Comparison of ENCODE assay signal across 28 mouse cellular contexts in genomic region chr2:38717436-38717835, GRCm38 (mm10). TPM values are rescaled to one million over a fixed set of nuclear protein-coding genes. Genes with fewer than 3 reads are reported as not detected.
DNase-seq lines count a peak whose midpoint lies in the region; ATAC-seq and TF ChIP-seq lines count a peak whose summit lies in the region.
"Had no signal": no experiment of that assay in that cellular context is flagged by ENCODE, and none has a peak within 500 bp of the region (broad histone marks: within the 10 kb centered on the region; RNA-seq: fewer than 3 reads in every experiment).

No protein-coding gene starts in this region.

- no peak for TF ChIP-seq RAD21 in MEL (IDR thresholded peaks at IDR 0.05; ENCODE audit: low read depth, low read length)

- WGBS in liver, embryonic 14.5 days (ENCODE audit: insufficient replicate concordance): 45% methylated on average over 2 of the region's 2 CpGs
- 60% methylated on average over 2 of the region's 2 CpGs for WGBS in liver, embryonic 12.5 days (ENCODE audit: insufficient replicate concordance)
- WGBS in liver, postnatal 0 days (ENCODE audit: insufficient replicate concordance): 37% methylated on average over 2 of the region's 2 CpGs
- WGBS in midbrain, embryonic 13.5 days: 93% methylated on average over 2 of the region's 2 CpGs

- DNase-seq in liver, embryonic 14.5 days (ENCODE audit: low read depth in 3 of 3, low spot score in 3 of 3): no peak
- DNase-seq in MEL (ENCODE audit: low read depth, low spot score): peak; percentile 55
- DNase-seq in liver, postnatal 0 days: peak; percentile 56
- DNase-seq in layer of hippocampus, postnatal 25 days (ENCODE audit: extremely low spot score in 1 of 2, low spot score in 1 of 2): no peak
- no peak for DNase-seq in urinary bladder, postnatal 14 days (ENCODE audit: low spot score)
- DNase-seq: cerebellum, adult 9-10 months; gastrocnemius, postnatal 10 days; heart, postnatal 4 days; kidney, adult 8-10 months; kidney, postnatal 10 days; layer of hippocampus, postnatal 36 days; lung, adult 18-20 months; lung, postnatal 10 days; thymus, adult 2 months; thymus, postnatal 4 days had no signal

- peak; percentile 27; the same call in 1 of the 2 replicates for ATAC-seq in liver, embryonic 14.5 days (ENCODE audit: insufficient read depth)
- no peak for ATAC-seq in liver, embryonic 12.5 days
- peak; percentile 93 for ATAC-seq in liver, postnatal 0 days
- ATAC-seq in midbrain, embryonic 13.5 days: no peak
- ATAC-seq: forebrain, embryonic 15.5 days; hindbrain, embryonic 16.5 days; intestine, embryonic 15.5 days had no signal

- H3K4me2 ChIP-seq in liver, embryonic 14.5 days (ENCODE audit: low read depth): no peak overlapping the region
- H3K4me2 ChIP-seq in liver, embryonic 12.5 days: no peak overlapping the region
- no peak overlapping the region for H3K4me2 ChIP-seq in liver, postnatal 0 days (ENCODE audit: low read depth, low read length)
- no peak overlapping the region for H3K4me2 ChIP-seq in midbrain, embryonic 13.5 days (replicated peaks)
- H3K4me2 ChIP-seq: forebrain, embryonic 15.5 days; intestine, embryonic 15.5 days; midbrain, embryonic 11.5 days; stomach, embryonic 15.5 days had no signal

- H3K27ac ChIP-seq in liver, embryonic 14.5 days: no peak overlapping the region
- no peak overlapping the region for H3K27ac ChIP-seq in liver, embryonic 12.5 days
- H3K27ac ChIP-seq in MEL (ENCODE audit: control insufficient read depth, low read depth, low read length): no peak overlapping the region
- no peak overlapping the region for H3K27ac ChIP-seq in liver, postnatal 0 days (ENCODE audit: low read depth)
- H3K27ac ChIP-seq in midbrain, embryonic 13.5 days: no peak overlapping the region
- H3K27ac ChIP-seq: forebrain, embryonic 15.5 days; heart, embryonic 10.5 days; intestine, embryonic 15.5 days; stomach, embryonic 15.5 days had no signal

- no peak overlapping the region for H3K9ac ChIP-seq in liver, embryonic 14.5 days (replicated peaks)
- H3K9ac ChIP-seq in liver, embryonic 12.5 days: no peak overlapping the region
- no peak overlapping the region for H3K9ac ChIP-seq in MEL (ENCODE audit: control insufficient read depth, low read depth, low read length, poor library complexity, severe bottlenecking)
- H3K9ac ChIP-seq in liver, postnatal 0 days (replicated peaks): no peak overlapping the region
- H3K9ac ChIP-seq in midbrain, embryonic 13.5 days (replicated peaks): no peak overlapping the region
- H3K9ac ChIP-seq: forebrain, embryonic 15.5 days; intestine, embryonic 15.5 days; stomach, embryonic 15.5 days had no signal

- peaks cover 7 to 13% of the 10 kb centered on the region in 2 experiments for H3K4me1 ChIP-seq in liver, embryonic 14.5 days (replicated peaks; ENCODE audit: control insufficient read depth in 2 of 2, insufficient read depth in 2 of 2, low read length in 1 of 2)
- H3K4me1 ChIP-seq in liver, embryonic 12.5 days: peaks cover 23% of the 10 kb centered on the region
- peaks cover 6 to 18% of the 10 kb centered on the region in 2 experiments for H3K4me1 ChIP-seq in MEL (ENCODE audit: control insufficient read depth in 1 of 2, insufficient read depth in 2 of 2, low read length in 2 of 2)
- H3K4me1 ChIP-seq in liver, postnatal 0 days (ENCODE audit: insufficient read depth): peaks cover 7% of the 10 kb centered on the region; the same call in 1 of the 2 replicates
- peaks cover 7% of the 10 kb centered on the region for H3K4me1 ChIP-seq in midbrain, embryonic 13.5 days (replicated peaks)
- H3K4me1 ChIP-seq: forebrain, embryonic 15.5 days; intestine, embryonic 15.5 days; stomach, embryonic 15.5 days had no signal

- no peak overlapping the region for H3K4me3 ChIP-seq in liver, embryonic 14.5 days (ENCODE audit: insufficient read depth in 1 of 2, low read depth in 2 of 2, low read length in 2 of 2)
- H3K4me3 ChIP-seq in liver, embryonic 12.5 days: no peak overlapping the region
- H3K4me3 ChIP-seq in MEL (ENCODE audit: control insufficient read depth in 1 of 2, insufficient read depth in 1 of 2, low read depth in 2 of 2, low read length in 2 of 2): no peak overlapping the region
- H3K4me3 ChIP-seq in liver, postnatal 0 days (ENCODE audit: low read depth, low read length): no peak overlapping the region
- H3K4me3 ChIP-seq in midbrain, embryonic 13.5 days (replicated peaks): no peak overlapping the region
- H3K4me3 ChIP-seq: forebrain, embryonic 15.5 days; heart, embryonic 10.5 days; intestine, embryonic 15.5 days; stomach, embryonic 15.5 days had no signal

- no peak for TF ChIP-seq POLR2A in MEL (IDR thresholded peaks at IDR 0.05; ENCODE audit: control insufficient read depth in 1 of 2, insufficient read depth in 1 of 2, low read depth in 1 of 2, low read length in 2 of 2, poor library complexity in 1 of 2)

- no peaks in the 10 kb centered on the region for H3K9me3 ChIP-seq in liver, embryonic 14.5 days (ENCODE audit: control insufficient read depth, low read length)
- no peaks in the 10 kb centered on the region for H3K9me3 ChIP-seq in liver, embryonic 12.5 days (replicated peaks)
- H3K9me3 ChIP-seq in MEL (replicated peaks; ENCODE audit: insufficient read depth, low read length): no peaks in the 10 kb centered on the region
- no peaks in the 10 kb centered on the region for H3K9me3 ChIP-seq in liver, postnatal 0 days (ENCODE audit: low read length)
- H3K9me3 ChIP-seq in midbrain, embryonic 13.5 days: no peaks in the 10 kb centered on the region
- H3K9me3 ChIP-seq: forebrain, embryonic 15.5 days; heart, embryonic 10.5 days; intestine, embryonic 15.5 days; stomach, embryonic 15.5 days had no signal

- no peaks in the 10 kb centered on the region for H3K36me3 ChIP-seq in liver, embryonic 14.5 days (replicated peaks; ENCODE audit: control insufficient read depth, insufficient read depth, low read depth)
- no peaks in the 10 kb centered on the region for H3K36me3 ChIP-seq in liver, embryonic 12.5 days
- H3K36me3 ChIP-seq in MEL (ENCODE audit: control insufficient read depth in 1 of 2, insufficient read depth in 2 of 2, low read length in 2 of 2): peaks cover 0 to 12% of the 10 kb centered on the region in 2 experiments; a peak in 2 of 4 replicates
- no peaks in the 10 kb centered on the region for H3K36me3 ChIP-seq in liver, postnatal 0 days (replicated peaks; ENCODE audit: insufficient read depth, low read length)
- H3K36me3 ChIP-seq in midbrain, embryonic 13.5 days: no peaks in the 10 kb centered on the region
- H3K36me3 ChIP-seq: forebrain, embryonic 15.5 days; heart, embryonic 10.5 days; intestine, embryonic 15.5 days; stomach, embryonic 15.5 days had no signal

- TF ChIP-seq CTCF in liver, embryonic 14.5 days (IDR thresholded peaks at IDR 0.05; ENCODE audit: low read depth): no peak
- no peak for TF ChIP-seq CTCF in MEL (IDR thresholded peaks at IDR 0.05 in 2 of 3, conservative IDR thresholded peaks at IDR 0.05 in 1 of 3; ENCODE audit: control insufficient read depth in 1 of 3, insufficient read depth in 1 of 3, low read depth in 2 of 3, low read length in 3 of 3, poor library complexity in 1 of 3, severe bottlenecking in 1 of 3)
- no peak for TF ChIP-seq CTCF in liver, postnatal 0 days (IDR thresholded peaks at IDR 0.05; ENCODE audit: low read depth)

- peaks cover 12% of the 10 kb centered on the region for H3K27me3 ChIP-seq in liver, embryonic 14.5 days (ENCODE audit: control insufficient read depth, insufficient read depth, low read length)
- H3K27me3 ChIP-seq in liver, embryonic 12.5 days (replicated peaks): peaks cover 29% of the 10 kb centered on the region
- no peaks in the 10 kb centered on the region for H3K27me3 ChIP-seq in MEL (ENCODE audit: control insufficient read depth in 1 of 2, insufficient read depth in 2 of 2, low read length in 2 of 2)
- peaks cover 19% of the 10 kb centered on the region for H3K27me3 ChIP-seq in liver, postnatal 0 days (ENCODE audit: insufficient read depth, low read length)
- peaks cover 41% of the 10 kb centered on the region for H3K27me3 ChIP-seq in midbrain, embryonic 13.5 days

- no peaks in the 10 kb centered on the region for H3K79me2 ChIP-seq in MEL (ENCODE audit: control insufficient read depth, insufficient read depth, low read length, poor library complexity)

- TF ChIP-seq EP300 in liver, embryonic 14.5 days (IDR thresholded peaks at IDR 0.05; ENCODE audit: low read depth): no peak
- no peak for TF ChIP-seq EP300 in MEL (IDR thresholded peaks at IDR 0.05; ENCODE audit: low read depth in 1 of 2, low read length in 2 of 2)
- no peak for TF ChIP-seq EP300 in liver, postnatal 0 days (IDR thresholded peaks at IDR 0.05; ENCODE audit: low read depth)

TF ChIP-seq in MEL, 35 proteins besides CTCF, POLR2A, EP300 and RAD21:
- TF ChIP-seq HCFC1 (IDR thresholded peaks at IDR 0.05; ENCODE audit: low read depth, low read length) (no peak), JUND (IDR thresholded peaks at IDR 0.05; ENCODE audit: low read depth, low read length) (no peak), TCF12 (IDR thresholded peaks at IDR 0.05; ENCODE audit: low read depth, low read length) (no peak), MXI1 (IDR thresholded peaks at IDR 0.05; ENCODE audit: low read depth, low read length) (no peak), E2F4 (IDR thresholded peaks at IDR 0.05; ENCODE audit: borderline replicate concordance, low read depth, low read length) (no peak), USF1 (IDR thresholded peaks at IDR 0.05; ENCODE audit: low read depth, low read length) (no peak), MAZ (IDR thresholded peaks at IDR 0.05; ENCODE audit: low read depth, low read length) (no peak)

RNA-seq across cellular contexts. Expression of gene Nr5a1, which starts 3.1 kb away (rescaled TPM):
- not detected in 2 replicates for polyA plus RNA-seq in liver, embryonic 14.5 days (2012; rRNA removed)
- not detected in 2 replicates for polyA plus RNA-seq in liver, embryonic 14.5 days (2014; fragmentation: Nextera tagmentation; extraction: Ambion mirVana)
- polyA plus RNA-seq in liver, embryonic 12.5 days (2016; fragmentation: Nextera tagmentation; extraction: Ambion mirVana): 0.04 TPM in 1 of 2 replicates, not detected in the other
- not detected in 2 replicates for total RNA-seq in MEL (2012; rRNA removed)
- not detected for polyA plus RNA-seq in MEL (2012; ENCODE audit: insufficient read depth in 1 of 2, insufficient read length in 2 of 2, low read depth in 1 of 2, low replicate concordance in 2 of 2, missing spikeins in 1 of 2)
- polyA plus RNA-seq in liver, postnatal 0 days (2015; fragmentation: Nextera tagmentation; extraction: Ambion mirVana): not detected in 2 replicates
- total RNA-seq in layer of hippocampus, postnatal 25 days (2021): not detected
- polyA plus RNA-seq in midbrain, embryonic 13.5 days (2015; fragmentation: Nextera tagmentation; extraction: Ambion mirVana): 0.77 and 1.3 TPM in 2 replicates
- total RNA-seq: gastrocnemius, postnatal 10 days; granulocyte monocyte progenitor cell, adult 5-6 weeks; layer of hippocampus, postnatal 36 days; left cerebral cortex, postnatal 10 days; neutrophil, adult 5-6 weeks had no signal
- polyA plus RNA-seq: heart, embryonic 10.5 days; heart, embryonic 16.5 days; hindbrain, embryonic 16.5 days; limb, embryonic 11.5 days had no signal

Comparison
In these comparisons a context has a peak if more than half of its experiments do, and no peak if none do; other contexts are left out.
1. ATAC-seq: peak in liver, embryonic 14.5 days (single experiment) and liver, postnatal 0 days (single experiment); none in liver, embryonic 12.5 days (single experiment) and midbrain, embryonic 13.5 days (single experiment).
2. DNase-seq: peak in MEL (single experiment) and liver, postnatal 0 days (single experiment); none in liver, embryonic 14.5 days (0 of 3), layer of hippocampus, postnatal 25 days (0 of 2) and urinary bladder, postnatal 14 days (single experiment).